Mouse (Mus musculus) heart, adult 10 weeks (tissue): ENCODE data around the gene Gm28845. TPM values are rescaled to one million over a fixed set of nuclear protein-coding genes. Genes with fewer than 3 reads are reported as not detected.

Experiments
- polyA plus RNA-seq: library from polyadenylated mRNA; stranded (reverse); fragments of 350-450 nt; fragmentation: Illumina TruSeq; extraction: RNeasy Lipid Tissue Mini Kit (QIAGEN cat#74804); gene quantifications from one replicate; pipeline ENCODE4 v1.2.3, GENCODE M21; 2014; ENCODE audit warnings: low read depth, low replicate concordance

Gm28845 gene
- not detected for polyA plus RNA-seq

GRCm38 (mm10) chr1:65119438-65119837 is at the start of gene Gm28845:
Gene Gm28845 (minus strand): TSS chr1:65119558.

GRCm38 (mm10) chr1:65122574-65123372 is 3.4 kb upstream of the Gm28845 start, which contains the start of gene D630023F18Rik:
Gene D630023F18Rik (minus strand): TSS chr1:65123214.

GRCm38 (mm10) chr1:65103273-65103672 is 16.1 kb downstream of the Gm28845 start, which contains the start of gene Cryga:
Gene Cryga (minus strand): TSS chr1:65103373.

GRCm38 (mm10) chr1:65082188-65082587 is 37.2 kb downstream of the Gm28845 start, which contains the start of gene Crygb:
Gene Crygb (minus strand): TSS chr1:65082288.

GRCm38 (mm10) chr1:65073589-65073988 is 45.8 kb downstream of the Gm28845 start, which contains the start of gene Crygc:
Gene Crygc (minus strand): TSS chr1:65073689.

GRCm38 (mm10) chr1:65063352-65063751 is 56.0 kb downstream of the Gm28845 start, which contains the start of gene Crygd:
Gene Crygd (minus strand): TSS chr1:65063452.

GRCm38 (mm10) chr1:65050952-65051351 is 68.4 kb downstream of the Gm28845 start, which contains the start of gene Cryge:
Gene Cryge (minus strand): TSS chr1:65051149.

Other genes starting within 250 kb of the Gm28845 start
- 5.3 TPM for gene Plekhm3, start 162.7 kb downstream of the Gm28845 start, polyA plus RNA-seq
- not detected for gene Akr1cl, start 86.8 kb downstream of the Gm28845 start, polyA plus RNA-seq
- not detected for gene Cryge, start 68.4 kb downstream of the Gm28845 start, polyA plus RNA-seq
- gene Crygd, start 56.1 kb downstream of the Gm28845 start, polyA plus RNA-seq = not detected
- not detected for gene Crygc, start 45.9 kb downstream of the Gm28845 start, polyA plus RNA-seq
- gene Crygb, start 37.3 kb downstream of the Gm28845 start, polyA plus RNA-seq = not detected
- not detected for gene Cryga, start 16.2 kb downstream of the Gm28845 start, polyA plus RNA-seq
- gene D630023F18Rik, start 3.7 kb upstream of the Gm28845 start, polyA plus RNA-seq = not detected
- 64.5 TPM for gene Idh1, start 66.9 kb upstream of the Gm28845 start, polyA plus RNA-seq
- gene Pikfyve, start 67.1 kb upstream of the Gm28845 start, polyA plus RNA-seq = 4.8 TPM
- gene Pth2r, start 162.5 kb upstream of the Gm28845 start, polyA plus RNA-seq = not detected